Mouse (Mus musculus) heart, adult 2 months (tissue): ENCODE measurements around the gene Mypop.

ENCODE experiments used
- CTCF ChIP-seq: fragments of 200-600 bp; IDR thresholded peaks from 2 replicates; pipeline ENCODE4 v1.8.1; 2022; ENCODE audit warnings: antibody characterized with exemption, mild to moderate bottlenecking, moderate library complexity
- EP300 ChIP-seq: fragments of 200-500 bp; IDR thresholded peaks from 2 replicates; pipeline ENCODE4 v1.6.1; 2011; ENCODE audit warnings: low read depth, low read length, control low read depth; ENCODE audit not compliant: insufficient read depth

- TF ChIP-seq CTCF (peak; percentile 67), EP300 (no peak)
Measured at GRCm38 (mm10) chr7:19023357-19023814, 32.3 kb downstream of the Mypop start, which contains the start of gene Foxa3.
